In genomic region chr5:130023767-130024539, GRCm38 (mm10) we compare ENCODE assay signal across 8 mouse cellular contexts. TPM values are rescaled to one million over a fixed set of nuclear protein-coding genes. Genes with fewer than 3 reads are reported as not detected.
A peak's percentile ranks its signal among the peaks of the same experiment; 100 is the strongest.
DNase-seq lines count a peak whose midpoint lies in the region; ATAC-seq and TF ChIP-seq lines count a peak whose summit lies in the region.

No protein-coding gene starts in this region.

- H3K9ac ChIP-seq in CH12.LX (ENCODE audit: insufficient read depth, low read depth), result peak overlapping the region; percentile 91
- peak overlapping the region; percentile 53 for H3K9ac ChIP-seq in forebrain, embryonic 12.5 days
- peak overlapping the region; percentile 57; the same call in 1 of the 2 replicates for H3K9ac ChIP-seq in heart, postnatal 0 days (replicated peaks; ENCODE audit: low read depth, low read length)
- peak overlapping the region; percentile 76 for H3K9ac ChIP-seq in liver, embryonic 16.5 days (ENCODE audit: low read depth, low read length)
- H3K9ac ChIP-seq in neural tube, embryonic 13.5 days, result peak overlapping the region; percentile 75

- peaks cover 6% of the 10 kb centered on the region for H3K27me3 ChIP-seq in CH12.LX (replicated peaks)
- H3K27me3 ChIP-seq in forebrain, embryonic 12.5 days, result peaks cover 11% of the 10 kb centered on the region
- no peaks in the 10 kb centered on the region for H3K27me3 ChIP-seq in heart, postnatal 0 days (ENCODE audit: control insufficient read depth, insufficient read depth, low read length)
- no peaks in the 10 kb centered on the region; the same call in 1 of the 2 replicates for H3K27me3 ChIP-seq in liver, embryonic 16.5 days (ENCODE audit: control insufficient read depth, insufficient read depth, low read depth, low read length)
- H3K27me3 ChIP-seq in neural tube, embryonic 13.5 days, result peaks cover 20% of the 10 kb centered on the region
- no peaks in the 10 kb centered on the region for H3K27me3 ChIP-seq in testis, adult 2 months (ENCODE audit: control insufficient read depth, insufficient read depth, low read length)

- WGBS in forebrain, embryonic 12.5 days, result under 1% methylated on average over 32 of the region's 32 CpGs
- under 1% methylated on average over 32 of the region's 32 CpGs for WGBS in heart, postnatal 0 days
- WGBS in liver, embryonic 16.5 days (ENCODE audit: insufficient replicate concordance), result under 1% methylated on average over 32 of the region's 32 CpGs
- WGBS in neural tube, embryonic 13.5 days, result under 1% methylated on average over 32 of the region's 32 CpGs

- H3K4me3 ChIP-seq in CH12.LX (replicated peaks in 1 of 3; ENCODE audit: low read depth in 2 of 3, low read length in 2 of 3, poor library complexity in 1 of 3), result peak overlapping the region; percentile 65 to 100 (median 99)
- peak overlapping the region; percentile 59 for H3K4me3 ChIP-seq in forebrain, embryonic 12.5 days (replicated peaks)
- peak overlapping the region; percentile 65 for H3K4me3 ChIP-seq in heart, postnatal 0 days (ENCODE audit: low read depth, low read length)
- peak overlapping the region; percentile 75 for H3K4me3 ChIP-seq in liver, embryonic 16.5 days (ENCODE audit: low read depth, low read length)
- H3K4me3 ChIP-seq in neural tube, embryonic 13.5 days, result peak overlapping the region; percentile 58
- peak overlapping the region; percentile 73 for H3K4me3 ChIP-seq in testis, adult 2 months (ENCODE audit: control insufficient read depth, low read depth, low read length)

- peak; percentile 32; the same call in 1 of the 2 replicates for TF ChIP-seq EP300 in CH12.LX (IDR thresholded peaks at IDR 0.05; ENCODE audit: low read length)
- no peak for TF ChIP-seq EP300 in heart, postnatal 0 days (IDR thresholded peaks at IDR 0.05; ENCODE audit: low read depth)

- peak overlapping the region; percentile 76 for H3K4me2 ChIP-seq in CH12.LX (ENCODE audit: insufficient read depth, low read depth, poor library complexity, severe bottlenecking)
- peak overlapping the region; percentile 76 for H3K4me2 ChIP-seq in forebrain, embryonic 12.5 days
- H3K4me2 ChIP-seq in heart, postnatal 0 days (ENCODE audit: low read depth, low read length), result peak overlapping the region; percentile 89
- peak overlapping the region; percentile 87 for H3K4me2 ChIP-seq in liver, embryonic 16.5 days (ENCODE audit: low read depth, low read length)
- peak overlapping the region; percentile 90 for H3K4me2 ChIP-seq in neural tube, embryonic 13.5 days

- peaks cover 22 to 48% of the 10 kb centered on the region in 2 experiments for H3K4me1 ChIP-seq in CH12.LX (ENCODE audit: control insufficient read depth in 1 of 2, insufficient read depth in 2 of 2)
- H3K4me1 ChIP-seq in forebrain, embryonic 12.5 days, result peaks cover 8% of the 10 kb centered on the region; the same call in 1 of the 2 replicates
- H3K4me1 ChIP-seq in heart, postnatal 0 days (ENCODE audit: control insufficient read depth, insufficient read depth), result no peaks in the 10 kb centered on the region
- peaks cover 25% of the 10 kb centered on the region for H3K4me1 ChIP-seq in liver, embryonic 16.5 days (ENCODE audit: control insufficient read depth, low read depth, low read length)
- H3K4me1 ChIP-seq in neural tube, embryonic 13.5 days (replicated peaks), result peaks cover 18% of the 10 kb centered on the region
- H3K4me1 ChIP-seq in testis, adult 2 months (ENCODE audit: control insufficient read depth, insufficient read depth, low read length), result peaks cover 12% of the 10 kb centered on the region

- no peaks in the 10 kb centered on the region for H3K79me2 ChIP-seq in CH12.LX (replicated peaks; ENCODE audit: control insufficient read depth, extremely low read depth, insufficient read depth, poor library complexity, severe bottlenecking)

- H3K9me3 ChIP-seq in CH12.LX (replicated peaks; ENCODE audit: low read length), result no peaks in the 10 kb centered on the region
- no peaks in the 10 kb centered on the region for H3K9me3 ChIP-seq in forebrain, embryonic 12.5 days
- H3K9me3 ChIP-seq in heart, postnatal 0 days (replicated peaks; ENCODE audit: control insufficient read depth, low read length), result no peaks in the 10 kb centered on the region
- no peaks in the 10 kb centered on the region for H3K9me3 ChIP-seq in liver, embryonic 16.5 days (replicated peaks; ENCODE audit: control insufficient read depth, low read length)
- H3K9me3 ChIP-seq in neural tube, embryonic 13.5 days, result no peaks in the 10 kb centered on the region

- DNase-seq in CH12.LX (ENCODE audit: extremely low read depth), result peak; percentile 95
- DNase-seq in c-Kit-positive CD71-positive TER-119-negative erythroid progenitor cells, embryonic 14.5 days (ENCODE audit: low read depth), result peak; percentile 88
- peak; percentile 96 for DNase-seq in heart, postnatal 0 days (ENCODE audit: low spot score)
- DNase-seq in kidney, postnatal 4 days, result peak; percentile 90 to 94

- peak; percentile 46 for TF ChIP-seq RAD21 in CH12.LX (IDR thresholded peaks at IDR 0.05; ENCODE audit: low read depth, low read length)

- dilution Hi-C loops in CH12.LX (cut with MboI; ENCODE audit: extremely low pct_ligation_motif_present, extremely low pct_unique_long_range_greater_than_20kb, low sequenced_read_pairs), result no loop called here

- in situ Hi-C loops in CH12.LX (cut with MboI; ENCODE audit: low pct_ligation_motif_present, low pct_unique_long_range_greater_than_20kb, low sequenced_read_pairs), result no loop called here

- H3K27ac ChIP-seq in CH12.LX (ENCODE audit: insufficient read depth, low read depth), result peak overlapping the region; percentile 84
- H3K27ac ChIP-seq in forebrain, embryonic 12.5 days, result peak overlapping the region; percentile 65
- H3K27ac ChIP-seq in heart, postnatal 0 days (ENCODE audit: low read depth), result peak overlapping the region; percentile 73
- H3K27ac ChIP-seq in liver, embryonic 16.5 days (ENCODE audit: low read length), result peak overlapping the region; percentile 92
- peak overlapping the region; percentile 79 for H3K27ac ChIP-seq in neural tube, embryonic 13.5 days (replicated peaks)
- H3K27ac ChIP-seq in testis, adult 2 months (ENCODE audit: control insufficient read depth, insufficient read depth, low read depth, low read length), result peak overlapping the region; percentile 12; the same call in 1 of the 2 replicates

- ATAC-seq in forebrain, embryonic 12.5 days (ENCODE audit: low FRiP score), result peak; percentile 92
- ATAC-seq in heart, postnatal 0 days (ENCODE audit: insufficient read depth, low read depth), result peak; percentile 92
- ATAC-seq in liver, embryonic 16.5 days (ENCODE audit: low read depth), result peak; percentile 92
- peak; percentile 92 for ATAC-seq in neural tube, embryonic 13.5 days (ENCODE audit: low read depth)

- peak; percentile 78 to 79 for TF ChIP-seq CTCF in CH12.LX (conservative IDR thresholded peaks at IDR 0.05 in 1 of 2, IDR thresholded peaks at IDR 0.05 in 1 of 2; ENCODE audit: low read depth in 2 of 2, low read length in 2 of 2)
- peak; percentile 80 for TF ChIP-seq CTCF in heart, postnatal 0 days (IDR thresholded peaks at IDR 0.05; ENCODE audit: low read depth)
- peak; percentile 83; the same call in 1 of the 2 replicates for TF ChIP-seq CTCF in testis, adult 2 months (IDR thresholded peaks at IDR 0.05; ENCODE audit: control insufficient read depth, insufficient read depth, insufficient replicate concordance, low read depth, low read length)

- TF ChIP-seq POLR2A in CH12.LX (IDR thresholded peaks at IDR 0.05; ENCODE audit: low read depth, low read length), result peak; percentile 82
- no peak for TF ChIP-seq POLR2A in testis, adult 2 months (IDR thresholded peaks at IDR 0.05; ENCODE audit: control insufficient read depth, low read depth, low read length)

- peaks cover under 1 to 17% of the 10 kb centered on the region in 2 experiments for H3K36me3 ChIP-seq in CH12.LX (replicated peaks in 1 of 2; ENCODE audit: control insufficient read depth in 1 of 2, insufficient read depth in 1 of 2, low read length in 1 of 2)
- H3K36me3 ChIP-seq in forebrain, embryonic 12.5 days (replicated peaks), result no peaks in the 10 kb centered on the region
- no peaks in the 10 kb centered on the region for H3K36me3 ChIP-seq in heart, postnatal 0 days (replicated peaks; ENCODE audit: control insufficient read depth, insufficient read depth, low read length)
- H3K36me3 ChIP-seq in liver, embryonic 16.5 days (ENCODE audit: control insufficient read depth, insufficient read depth), result no peaks in the 10 kb centered on the region
- no peaks in the 10 kb centered on the region for H3K36me3 ChIP-seq in neural tube, embryonic 13.5 days
- no peaks in the 10 kb centered on the region for H3K36me3 ChIP-seq in testis, adult 2 months (ENCODE audit: control insufficient read depth, insufficient read depth, low read length)

RNA-seq across cellular contexts. Expression of gene Asl, which starts 5.1 kb away (rescaled TPM):
- 54.4 and 70.4 TPM in 2 replicates for total RNA-seq in CH12.LX (2012; rRNA removed)
- 44.8 and 45.3 TPM in 2 replicates for total RNA-seq in CH12.LX (2014; rRNA removed)
- 60.1 and 61.0 TPM in 2 replicates for polyA plus RNA-seq in CH12.LX (2012; ENCODE audit: insufficient read length, low read depth)
- polyA plus RNA-seq in forebrain, embryonic 12.5 days (2016; fragmentation: Nextera tagmentation; extraction: Ambion mirVana), result 20.9 and 23.5 TPM in 2 replicates
- 9.7 and 21.1 TPM in 2 replicates for total RNA-seq in heart, postnatal 0 days (2014; rRNA removed; ENCODE audit: low replicate concordance)
- 15.9 and 16.6 TPM in 2 replicates for polyA plus RNA-seq in heart, postnatal 0 days (2015; fragmentation: Nextera tagmentation; extraction: Ambion mirVana)
- polyA plus RNA-seq in liver, embryonic 16.5 days (2015; fragmentation: Nextera tagmentation; extraction: Ambion mirVana), result 61.8 and 65.8 TPM in 2 replicates
- polyA plus RNA-seq in neural tube, embryonic 13.5 days (2015; fragmentation: Nextera tagmentation; extraction: Ambion mirVana), result 40.3 and 44.4 TPM in 2 replicates
- polyA plus RNA-seq in testis, adult 2 months (2012; rRNA removed), result 16.5 and 17.1 TPM in 2 replicates

RNA-seq across cellular contexts. Expression of gene Crcp, which starts 5.1 kb away (rescaled TPM):
- total RNA-seq in CH12.LX (2012; rRNA removed) (42.3 and 50.2 TPM in 2 replicates), CH12.LX (2014; rRNA removed) (57.1 and 58.3 TPM in 2 replicates)
- 63.2 and 73.6 TPM in 2 replicates for polyA plus RNA-seq in CH12.LX (2012; ENCODE audit: insufficient read length, low read depth)
- 54.0 and 55.8 TPM in 2 replicates for polyA plus RNA-seq in forebrain, embryonic 12.5 days (2016; fragmentation: Nextera tagmentation; extraction: Ambion mirVana)
- 2.6 and 9.7 TPM in 2 replicates for total RNA-seq in heart, postnatal 0 days (2014; rRNA removed; ENCODE audit: low replicate concordance)
- 20.8 and 23.1 TPM in 2 replicates for polyA plus RNA-seq in heart, postnatal 0 days (2015; fragmentation: Nextera tagmentation; extraction: Ambion mirVana)
- polyA plus RNA-seq in liver, embryonic 16.5 days (2015; fragmentation: Nextera tagmentation; extraction: Ambion mirVana), result 17.8 and 19.9 TPM in 2 replicates
- polyA plus RNA-seq in neural tube, embryonic 13.5 days (2015; fragmentation: Nextera tagmentation; extraction: Ambion mirVana), result 70.1 and 80.1 TPM in 2 replicates
- 56.0 and 56.5 TPM in 2 replicates for polyA plus RNA-seq in testis, adult 2 months (2012; rRNA removed)

RNA-seq across cellular contexts. Expression of gene Gusb, which starts 21.1 kb away (rescaled TPM):
- total RNA-seq in CH12.LX (2012; rRNA removed) (180 and 187 TPM in 2 replicates), CH12.LX (2014; rRNA removed) (72.4 and 73.4 TPM in 2 replicates)
- polyA plus RNA-seq in CH12.LX (2012; ENCODE audit: insufficient read length, low read depth), result 200 and 210 TPM in 2 replicates
- 17.1 and 20.6 TPM in 2 replicates for polyA plus RNA-seq in forebrain, embryonic 12.5 days (2016; fragmentation: Nextera tagmentation; extraction: Ambion mirVana)
- total RNA-seq in heart, postnatal 0 days (2014; rRNA removed; ENCODE audit: low replicate concordance), result 24.6 and 27.8 TPM in 2 replicates
- 30.2 and 31.4 TPM in 2 replicates for polyA plus RNA-seq in heart, postnatal 0 days (2015; fragmentation: Nextera tagmentation; extraction: Ambion mirVana)
- polyA plus RNA-seq in liver, embryonic 16.5 days (2015; fragmentation: Nextera tagmentation; extraction: Ambion mirVana), result 30.5 and 30.6 TPM in 2 replicates
- 30.9 and 33.3 TPM in 2 replicates for polyA plus RNA-seq in neural tube, embryonic 13.5 days (2015; fragmentation: Nextera tagmentation; extraction: Ambion mirVana)
- 6.2 and 7.7 TPM in 2 replicates for polyA plus RNA-seq in testis, adult 2 months (2012; rRNA removed)

RNA-seq across cellular contexts. Expression of gene Tpst1, which starts 49.2 kb away (rescaled TPM):
- total RNA-seq in CH12.LX (2012; rRNA removed) (36.8 and 45.5 TPM in 2 replicates), CH12.LX (2014; rRNA removed) (49.9 and 52.5 TPM in 2 replicates)
- 43.2 and 50.4 TPM in 2 replicates for polyA plus RNA-seq in CH12.LX (2012; ENCODE audit: insufficient read length, low read depth)
- 55.1 and 56.5 TPM in 2 replicates for polyA plus RNA-seq in forebrain, embryonic 12.5 days (2016; fragmentation: Nextera tagmentation; extraction: Ambion mirVana)
- 12.2 and 20.7 TPM in 2 replicates for total RNA-seq in heart, postnatal 0 days (2014; rRNA removed; ENCODE audit: low replicate concordance)
- 23.7 and 27.9 TPM in 2 replicates for polyA plus RNA-seq in heart, postnatal 0 days (2015; fragmentation: Nextera tagmentation; extraction: Ambion mirVana)
- 19.6 and 20.9 TPM in 2 replicates for polyA plus RNA-seq in liver, embryonic 16.5 days (2015; fragmentation: Nextera tagmentation; extraction: Ambion mirVana)
- 56.7 and 59.0 TPM in 2 replicates for polyA plus RNA-seq in neural tube, embryonic 13.5 days (2015; fragmentation: Nextera tagmentation; extraction: Ambion mirVana)
- polyA plus RNA-seq in testis, adult 2 months (2012; rRNA removed), result 58.7 and 59.6 TPM in 2 replicates

Comparison
In these comparisons a context has a peak if more than half of its experiments do, and no peak if none do; other contexts are left out.
1. Peak in every context shown above with its lines: DNase-seq, ATAC-seq, H3K4me3 ChIP-seq and H3K27ac ChIP-seq.
2. H3K27ac ChIP-seq: peak in every context shown above with its lines; median percentile 92 in liver, embryonic 16.5 days; 84 in CH12.LX; 79 in neural tube, embryonic 13.5 days; 73 in heart, postnatal 0 days; 65 in forebrain, embryonic 12.5 days; 12 in testis, adult 2 months.